Mouse (Mus musculus) lung, postnatal 0 days (tissue): ENCODE results near the gene Trappc6a. TPM values are rescaled to one million over a fixed set of nuclear protein-coding genes. Genes with fewer than 3 reads are reported as not detected.
A peak's percentile ranks its signal among the peaks of the same experiment; 100 is the strongest.
"Not testable (repeated sequence)": the region's sequence is repeated elsewhere in the genome, so short reads cannot be mapped to it uniquely, and the experiment has no call there.

Experiments
- ATAC-seq: fragments of 200-750 bp; cut with Nextera tagmentation; 2 replicates; pipeline ENCODE4 v1.8.0; 2017; ENCODE audit warnings: moderate library complexity
- DNase-seq: peaks from one replicate; pipeline ENCODE4 v3.0.0-alpha.2; 2016; ENCODE audit warnings: low spot score
- H3K27ac ChIP-seq: fragments of 300-500 bp; sonication (generic); 2 replicates; pipeline ENCODE4 v1.5.1; 2014; ENCODE audit warnings: antibody characterized with exemption, mild to moderate bottlenecking, low read length, mixed read lengths
- H3K27me3 ChIP-seq: fragments of 300-500 bp; sonication (generic); replicated peaks from 2 replicates; pipeline ENCODE4 v1.6.1; 2014; ENCODE audit warnings: low read length, mixed read lengths; ENCODE audit not compliant: insufficient read depth
- H3K36me3 ChIP-seq: fragments of 300-500 bp; sonication (generic); 2 replicates; pipeline ENCODE4 v1.6.1; 2014; ENCODE audit warnings: low read length, mixed read lengths; ENCODE audit not compliant: insufficient read depth
- H3K4me1 ChIP-seq: fragments of 300-500 bp; sonication (generic); 2 replicates; pipeline ENCODE4 v1.6.1; 2014; ENCODE audit warnings: antibody characterized with exemption, low read depth, low read length, mixed read lengths; ENCODE audit not compliant: insufficient read depth
- H3K4me2 ChIP-seq: fragments of 300-500 bp; sonication (generic); replicated peaks from 2 replicates; pipeline ENCODE4 v1.6.1; 2014; ENCODE audit warnings: low read depth, mild to moderate bottlenecking, low read length, moderate library complexity, mixed read lengths
- H3K4me3 ChIP-seq: fragments of 300-500 bp; sonication (generic); 2 replicates; pipeline ENCODE4 v1.5.1; 2014; ENCODE audit warnings: low read depth, low read length
- H3K9ac ChIP-seq: fragments of 300-500 bp; sonication (generic); replicated peaks from 2 replicates; pipeline ENCODE4 v1.6.1; 2014; ENCODE audit warnings: low read depth, mild to moderate bottlenecking
- H3K9me3 ChIP-seq: fragments of 300-500 bp; sonication (generic); 2 replicates; pipeline ENCODE4 v1.6.1; 2016; ENCODE audit warnings: low read length, mixed read lengths
- CTCF ChIP-seq: IDR thresholded peaks from 2 replicates; pipeline ENCODE4 v1.5.1; 2016; ENCODE audit warnings: antibody characterized with exemption, mild to moderate bottlenecking
- EP300 ChIP-seq: IDR thresholded peaks from 2 replicates; pipeline ENCODE4 v1.6.1; 2016; ENCODE audit warnings: antibody characterized with exemption, mild to moderate bottlenecking, control low read depth
- WGBS: fragments of 180-500 bp; shearing (Covaris S2); extraction: QIAGEN DNeasy Blood & Tissue Kit; methylation state at CpG from one replicate; pipeline ENCODE4 v1.1.7; 2014; 5-methylcytosine and 5-hydroxymethylcytosine counted together
- polyA plus RNA-seq: library from polyadenylated mRNA; unstranded; fragments of >200 nt; fragmentation: Nextera tagmentation; extraction: Ambion mirVana; gene quantifications from 2 replicates; pipeline ENCODE4 v1.2.1, GENCODE M21; 2015

Trappc6a gene
- polyA plus RNA-seq, 1 experiment from 2014 or later: 91.9 TPM

- Histone ChIP-seq H3K4me1 (peaks cover 5% of the 10 kb centered on the region), H3K36me3 (no peaks in the 10 kb centered on the region), H3K9ac (peak overlapping the region; percentile 16; the same call in 1 of the 2 replicates), H3K4me2 (peak overlapping the region; percentile 83), H3K27ac (no peak overlapping the region), H3K9me3 (no peaks in the 10 kb centered on the region), H3K4me3 (peak overlapping the region; percentile 67), H3K27me3 (no peaks in the 10 kb centered on the region)
- TF ChIP-seq CTCF (no peak), EP300 (no peak)
- ATAC-seq (no peak), DNase-seq (no peak)
- 2% methylated on average over 69 of the region's 71 CpGs for WGBS
Measured at GRCm38 (mm10) chr7:19506969-19507611, 1.1 kb upstream of the Trappc6a start.

DNA sequence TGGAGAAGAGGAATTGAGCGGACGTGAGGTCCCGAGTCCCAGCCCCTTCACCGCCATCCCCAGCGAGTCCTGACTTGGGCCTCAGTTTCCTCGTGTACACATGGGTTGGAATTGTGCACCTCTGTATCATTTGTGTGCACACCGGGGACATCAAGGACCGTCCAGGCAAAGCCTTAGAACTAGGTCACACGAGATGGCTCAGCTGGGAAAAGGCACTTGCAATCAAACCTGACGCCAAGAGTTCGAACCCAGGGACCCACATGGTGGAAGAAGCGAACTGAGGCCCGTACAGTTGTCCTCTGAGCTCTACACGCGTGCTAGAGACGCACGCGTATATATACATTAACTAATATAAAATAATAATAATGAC, 598 bp upstream of the Trappc6a start:
- H3K4me1 ChIP-seq: peaks cover 5% of the 10 kb centered on the region
- H3K9ac ChIP-seq: peak overlapping the region; percentile 66
- H3K27ac ChIP-seq: peak overlapping the region; percentile 81; the same call in 1 of the 2 replicates
- 6% methylated on average over 15 of the region's 18 CpGs for WGBS
- no peaks in the 10 kb centered on the region for H3K27me3 ChIP-seq
- no peaks in the 10 kb centered on the region for H3K9me3 ChIP-seq
- no peaks in the 10 kb centered on the region for H3K36me3 ChIP-seq
- TF ChIP-seq CTCF (no peak), EP300 (no peak)
- no peak for DNase-seq
- H3K4me3 ChIP-seq: peak overlapping the region; percentile 67
- H3K4me2 ChIP-seq: peak overlapping the region; percentile 83
- no peak for ATAC-seq

DNA sequence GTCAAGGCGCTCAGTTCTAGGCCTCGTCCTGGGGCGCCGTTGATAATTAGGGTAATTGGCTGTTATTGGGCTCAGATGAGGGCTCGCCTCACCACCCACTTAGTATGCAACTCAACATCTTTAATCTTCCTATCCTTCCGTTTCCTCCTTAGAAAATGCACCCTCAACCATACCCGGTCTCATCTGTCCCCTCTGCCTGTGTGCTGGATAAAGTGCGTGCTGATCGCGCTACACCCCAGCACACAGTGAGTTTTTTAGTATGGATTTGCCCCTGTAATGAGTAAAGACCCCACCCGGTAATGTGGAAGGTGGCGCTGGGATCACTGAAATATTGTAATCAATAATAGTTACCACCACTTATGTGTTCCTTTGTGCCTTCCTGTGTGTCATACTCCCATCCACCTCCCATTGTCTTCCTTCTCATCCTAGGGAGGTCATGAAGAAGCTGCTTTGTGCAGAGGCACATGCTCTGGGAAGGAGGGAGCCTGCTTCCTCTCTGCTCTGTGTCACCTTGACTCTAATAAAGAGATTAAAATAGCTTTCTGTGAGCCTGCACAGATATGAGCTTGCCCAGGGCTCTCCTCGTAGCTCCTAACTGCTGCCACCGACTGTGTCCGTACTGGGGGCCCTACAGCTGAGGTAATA, 851 bp downstream of the Trappc6a start:
- DNase-seq (no peak), ATAC-seq (no peak)

DNA sequence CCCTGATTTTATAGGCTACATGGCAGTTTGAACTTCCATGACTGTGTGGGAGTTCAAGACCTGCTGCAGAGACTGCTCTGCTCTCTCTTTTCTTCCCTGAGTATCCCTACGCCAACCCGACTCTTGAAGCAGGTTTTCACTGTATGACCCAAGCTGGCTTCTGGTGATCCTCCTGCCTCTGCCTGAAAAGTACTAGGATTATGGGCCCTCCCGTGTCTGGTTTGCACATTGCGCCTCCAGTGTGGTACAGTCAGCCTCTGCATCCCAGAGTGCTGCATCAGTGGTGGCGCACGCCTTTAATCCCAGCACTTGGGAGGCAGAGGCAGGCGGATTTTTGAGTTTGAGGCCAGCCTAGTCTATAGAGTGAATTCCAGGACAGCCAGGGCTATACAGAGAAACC, 1.6 kb downstream of the Trappc6a start:
- TF ChIP-seq CTCF (no peak), EP300 (no peak)
- Histone ChIP-seq H3K9me3 (no peaks in the 10 kb centered on the region), H3K9ac (no peak overlapping the region), H3K36me3 (no peaks in the 10 kb centered on the region), H3K4me1 (peaks cover 5% of the 10 kb centered on the region), H3K27me3 (no peaks in the 10 kb centered on the region), H3K27ac (no peak overlapping the region), H3K4me2 (no peak overlapping the region), H3K4me3 (no peak overlapping the region)
- DNase-seq (no peak), ATAC-seq (no peak)
- 94% methylated on average over 7 of the region's 7 CpGs for WGBS

More for the DNA sequence above, 851 bp downstream of the Trappc6a start:
- H3K4me1 ChIP-seq: peaks cover 5% of the 10 kb centered on the region
- H3K27me3 ChIP-seq: no peaks in the 10 kb centered on the region
- peak overlapping the region; percentile 67 for H3K4me3 ChIP-seq
- WGBS: 3% methylated on average over 15 of the region's 15 CpGs
- no peaks in the 10 kb centered on the region for H3K36me3 ChIP-seq
- peak overlapping the region; percentile 83 for H3K4me2 ChIP-seq
- peak overlapping the region; percentile 50 for H3K9ac ChIP-seq
- H3K27ac ChIP-seq: no peak overlapping the region
- TF ChIP-seq EP300 (no peak), CTCF (no peak)
- no peaks in the 10 kb centered on the region for H3K9me3 ChIP-seq

DNA sequence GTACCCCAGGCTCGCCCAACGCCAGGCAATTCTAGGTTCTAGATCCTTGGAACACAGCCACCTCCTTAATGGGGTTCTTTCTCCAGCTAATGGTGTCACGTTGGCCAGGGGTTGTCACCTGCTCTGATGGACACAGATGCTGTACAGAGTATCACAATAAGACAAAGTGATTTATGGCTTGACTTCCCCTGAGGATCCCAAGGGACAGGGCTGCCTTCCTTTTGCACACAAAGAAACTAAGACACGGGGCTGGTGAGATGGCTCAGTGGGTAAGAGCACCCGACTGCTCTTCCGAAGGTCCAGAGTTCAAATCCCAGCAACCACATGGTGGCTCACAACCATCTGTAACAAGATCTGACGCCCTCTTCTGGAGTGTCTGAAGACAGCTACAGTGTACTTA, 3.7 kb downstream of the Trappc6a start:
- not testable (repeated sequence) for H3K27me3 ChIP-seq, H3K9me3 ChIP-seq, H3K4me3 ChIP-seq, H3K27ac ChIP-seq, ATAC-seq, DNase-seq, H3K36me3 ChIP-seq, H3K4me1 ChIP-seq, H3K9ac ChIP-seq, H3K4me2 ChIP-seq
- WGBS: 89% methylated on average over 6 of the region's 7 CpGs

DNA sequence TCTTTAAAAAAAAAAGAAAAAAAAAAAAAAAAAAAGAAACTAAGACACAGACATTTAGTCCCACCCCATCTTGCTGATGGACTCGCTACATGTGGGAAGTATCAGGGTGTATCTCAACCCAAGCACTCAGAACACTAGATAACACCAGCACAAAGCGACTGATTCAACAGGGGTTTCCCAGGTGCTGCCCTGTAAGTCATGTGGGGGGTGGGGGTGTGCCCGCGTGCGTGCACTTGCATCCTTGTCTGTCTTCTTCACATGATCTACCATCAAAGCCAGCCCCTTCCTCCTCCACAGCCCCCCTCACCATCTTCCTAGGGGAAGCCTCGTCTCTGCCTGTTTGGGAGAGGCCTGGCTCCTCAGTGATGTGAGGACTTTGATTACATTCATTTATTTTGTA, 4.2 kb downstream of the Trappc6a start:
- H3K27ac ChIP-seq: no peak overlapping the region
- H3K4me2 ChIP-seq: no peak overlapping the region
- TF ChIP-seq EP300 (no peak), CTCF (no peak)
- no peaks in the 10 kb centered on the region for H3K36me3 ChIP-seq
- DNase-seq (no peak), ATAC-seq (no peak)
- no peaks in the 10 kb centered on the region for H3K27me3 ChIP-seq
- H3K9me3 ChIP-seq: no peaks in the 10 kb centered on the region
- 71% methylated on average over 6 of the region's 6 CpGs for WGBS
- no peak overlapping the region for H3K9ac ChIP-seq
- H3K4me3 ChIP-seq: no peak overlapping the region
- H3K4me1 ChIP-seq: peaks cover 5% of the 10 kb centered on the region
